Mouse (Mus musculus) hindbrain, embryonic 15.5 days (tissue): Measurements from ENCODE around the gene Tppp. TPM values are rescaled to one million over a fixed set of nuclear protein-coding genes. Genes with fewer than 3 reads are reported as not detected.
"Not testable (repeated sequence)": the region's sequence is repeated elsewhere in the genome, so short reads cannot be mapped to it uniquely, and the experiment has no call there.

ENCODE experiments used
- ATAC-seq: fragments of 200-750 bp; cut with Nextera tagmentation; 2 replicates; pipeline ENCODE4 v1.8.0; 2017; ENCODE audit warnings: low read depth, moderate number of reproducible peaks, moderate TSS enrichment; ENCODE audit not compliant: low FRiP score
- H3K27ac ChIP-seq: fragments of 300-500 bp; sonication (generic); replicated peaks from 2 replicates; pipeline ENCODE4 v1.5.1; 2015; ENCODE audit warnings: mild to moderate bottlenecking, inconsistent platforms
- H3K27me3 ChIP-seq: fragments of 300-500 bp; sonication (generic); 2 replicates; pipeline ENCODE4 v1.6.1; 2015; ENCODE audit warnings: control low read depth, inconsistent platforms
- H3K36me3 ChIP-seq: fragments of 300-500 bp; sonication (generic); 2 replicates; pipeline ENCODE4 v1.6.1; 2015; ENCODE audit warnings: control low read depth, inconsistent platforms
- H3K4me1 ChIP-seq: fragments of 300-500 bp; sonication (generic); replicated peaks from 2 replicates; pipeline ENCODE4 v1.6.1; 2015; ENCODE audit warnings: control low read depth, inconsistent platforms
- H3K4me2 ChIP-seq: fragments of 300-500 bp; sonication (generic); 2 replicates; pipeline ENCODE4 v1.6.1; 2015; ENCODE audit warnings: moderate library complexity, mild to moderate bottlenecking, inconsistent platforms
- H3K4me3 ChIP-seq: fragments of 300-500 bp; sonication (generic); 2 replicates; pipeline ENCODE4 v1.5.1; 2015; ENCODE audit warnings: mild to moderate bottlenecking, inconsistent platforms
- H3K9ac ChIP-seq: fragments of 300-500 bp; sonication (generic); 2 replicates; pipeline ENCODE4 v1.6.1; 2015; ENCODE audit warnings: inconsistent platforms
- H3K9me3 ChIP-seq: fragments of 300-500 bp; sonication (generic); 2 replicates; pipeline ENCODE4 v1.6.1; 2016; ENCODE audit warnings: control low read depth, inconsistent platforms
- WGBS: fragments of 180-500 bp; shearing (Covaris S2); methylation state at CpG from one replicate; pipeline ENCODE4 v1.1.7; 2015; 5-methylcytosine and 5-hydroxymethylcytosine counted together
- polyA plus RNA-seq: library from polyadenylated mRNA; unstranded; fragments of >200 nt; fragmentation: Nextera tagmentation; extraction: Ambion mirVana; gene quantifications from 2 replicates; pipeline ENCODE4 v1.2.1, GENCODE M21; 2015

Tppp gene
- polyA plus RNA-seq, 1 experiment from 2014 or later: 11.8 TPM

DNA sequence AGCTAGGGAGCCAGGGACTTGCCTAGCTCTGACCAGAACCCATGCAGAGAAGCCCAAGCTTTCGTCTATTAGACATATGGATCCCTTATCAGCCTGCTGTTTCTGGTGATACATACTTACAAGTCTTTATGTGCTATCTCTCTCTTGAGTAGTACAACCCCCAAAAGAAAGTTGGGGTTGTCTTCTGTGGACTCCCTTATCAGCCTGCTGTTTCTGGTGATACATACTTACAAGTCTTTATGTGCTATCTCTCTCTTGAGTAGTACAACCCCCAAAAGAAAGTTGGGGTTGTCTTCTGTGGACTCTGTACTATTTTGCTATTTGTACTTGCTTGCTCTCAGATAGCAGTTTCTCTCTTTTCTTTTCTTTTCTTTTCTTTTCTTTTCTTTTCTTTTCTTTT is 62.0 kb downstream of the Tppp start:
- not testable (repeated sequence) for H3K4me2 ChIP-seq, H3K4me3 ChIP-seq, H3K27ac ChIP-seq, H3K36me3 ChIP-seq, H3K9me3 ChIP-seq, H3K27me3 ChIP-seq, ATAC-seq, H3K9ac ChIP-seq, H3K4me1 ChIP-seq
- WGBS: 78% methylated on average over 1 of the region's 1 CpGs

DNA sequence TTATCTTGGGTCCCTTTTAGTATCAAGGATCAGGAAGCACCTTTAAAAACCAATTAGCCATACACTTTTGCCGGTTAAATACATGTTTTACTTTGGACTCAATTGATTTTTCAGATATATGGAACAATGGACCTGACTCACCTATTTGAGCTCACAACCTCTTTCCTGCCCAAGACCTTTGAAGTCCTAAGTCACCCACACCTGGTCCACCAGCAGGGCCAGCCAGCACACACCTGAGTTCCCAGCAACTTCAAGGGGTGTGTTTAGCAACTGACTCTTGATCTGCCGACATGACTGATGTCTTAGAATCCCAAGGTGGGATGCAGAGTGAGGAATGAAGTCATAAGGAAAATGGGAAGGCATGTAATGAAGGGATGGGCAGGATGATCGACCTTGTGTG is 62.5 kb downstream of the Tppp start:
- H3K4me2 ChIP-seq: no peak overlapping the region
- H3K27me3 ChIP-seq: no peaks in the 10 kb centered on the region
- no peak overlapping the region for H3K27ac ChIP-seq
- H3K9ac ChIP-seq: no peak overlapping the region
- H3K36me3 ChIP-seq: no peaks in the 10 kb centered on the region
- no peaks in the 10 kb centered on the region for H3K4me1 ChIP-seq
- no peak for ATAC-seq
- H3K4me3 ChIP-seq: no peak overlapping the region
- WGBS: 78% methylated on average over 3 of the region's 3 CpGs
- H3K9me3 ChIP-seq: no peaks in the 10 kb centered on the region

- H3K9me3 ChIP-seq: no peaks in the 10 kb centered on the region
- H3K27ac ChIP-seq: no peak overlapping the region
- no peak overlapping the region for H3K9ac ChIP-seq
- H3K4me1 ChIP-seq: no peaks in the 10 kb centered on the region
- H3K36me3 ChIP-seq: no peaks in the 10 kb centered on the region
- no peak overlapping the region for H3K4me2 ChIP-seq
- H3K4me3 ChIP-seq: no peak overlapping the region
- WGBS: 93% methylated on average over 7 of the region's 7 CpGs
- ATAC-seq: no peak
- no peaks in the 10 kb centered on the region for H3K27me3 ChIP-seq
Measured at GRCm38 (mm10) chr13:74073369-74073768, 64.2 kb downstream of the Tppp start.

Other genes starting within 250 kb of the Tppp start
- gene Nkd2, start 161.8 kb upstream of the Tppp start, polyA plus RNA-seq: 14.9 and 17.1 TPM in 2 replicates
- 10.2 and 11.0 TPM in 2 replicates for gene Trip13, start 71.6 kb upstream of the Tppp start, polyA plus RNA-seq
- 82.9 and 88.1 TPM in 2 replicates for gene Brd9, start 71.6 kb upstream of the Tppp start, polyA plus RNA-seq
- gene Zdhhc11, start 45.6 kb upstream of the Tppp start, polyA plus RNA-seq: not detected in 2 replicates
- gene Cep72, start 52.9 kb downstream of the Tppp start, polyA plus RNA-seq: 6.5 and 7.8 TPM in 2 replicates
- 0.10 and 0.24 TPM in 2 replicates for gene Slc9a3, start 112.0 kb downstream of the Tppp start, polyA plus RNA-seq
- 117 TPM in 2 replicates for gene Exoc3, start 199.3 kb downstream of the Tppp start, polyA plus RNA-seq